Mouse (Mus musculus) brain, adult 2 months (tissue): ENCODE measurements around the gene Fam19a5.

Source experiments
- DNase-seq: peaks from one replicate; pipeline ENCODE4 v3.0.0; 2011; ENCODE audit warnings: low read depth, low spot score

The Fam19a5 gene

GRCm38 (mm10) chr15:87726657-87727236, 182.6 kb downstream of the Fam19a5 start:
- DNase-seq = peak; percentile 24

- DNase-seq = no peak
Observed at GRCm38 (mm10) chr15:87736345-87736744, 192.2 kb downstream of the Fam19a5 start.

- DNase-seq = no peak
Observed at GRCm38 (mm10) chr15:87755482-87755881, 211.4 kb downstream of the Fam19a5 start.

GRCm38 (mm10) chr15:87765876-87766275, 221.8 kb downstream of the Fam19a5 start:
- DNase-seq = no peak

GRCm38 (mm10) chr15:87773955-87774354, 229.9 kb downstream of the Fam19a5 start:
- DNase-seq = no peak

- no peak for DNase-seq
Observed at GRCm38 (mm10) chr15:87783331-87783730, 239.2 kb downstream of the Fam19a5 start.

GRCm38 (mm10) chr15:87789671-87790070, 245.6 kb downstream of the Fam19a5 start:
- no peak for DNase-seq

GRCm38 (mm10) chr15:87793661-87794060, 249.6 kb downstream of the Fam19a5 start:
- no peak for DNase-seq

GRCm38 (mm10) chr15:87796571-87796970, 252.5 kb downstream of the Fam19a5 start:
- no peak for DNase-seq
